Mouse (Mus musculus) splenic B cell, adult 2 months (primary cell): ENCODE results near the gene Gm11172.

Source experiments
- DNase-seq: peaks from one replicate; pipeline ENCODE4 v3.0.0-alpha.2; 2011; ENCODE audit warnings: low read depth, low spot score
- H3K27me3 ChIP-seq: 2 replicates; pipeline ENCODE4 v1.6.1; 2012; ENCODE audit warnings: mild to moderate bottlenecking, low read length, moderate library complexity, mixed read lengths; ENCODE audit not compliant: control insufficient read depth, poor library complexity, insufficient read depth, severe bottlenecking
- H3K36me3 ChIP-seq: 2 replicates; pipeline ENCODE4 v1.6.1; 2012; ENCODE audit warnings: mild to moderate bottlenecking, low read length, moderate library complexity, mixed read lengths; ENCODE audit not compliant: control insufficient read depth, poor library complexity, insufficient read depth, severe bottlenecking

The Gm11172 gene

DNA sequence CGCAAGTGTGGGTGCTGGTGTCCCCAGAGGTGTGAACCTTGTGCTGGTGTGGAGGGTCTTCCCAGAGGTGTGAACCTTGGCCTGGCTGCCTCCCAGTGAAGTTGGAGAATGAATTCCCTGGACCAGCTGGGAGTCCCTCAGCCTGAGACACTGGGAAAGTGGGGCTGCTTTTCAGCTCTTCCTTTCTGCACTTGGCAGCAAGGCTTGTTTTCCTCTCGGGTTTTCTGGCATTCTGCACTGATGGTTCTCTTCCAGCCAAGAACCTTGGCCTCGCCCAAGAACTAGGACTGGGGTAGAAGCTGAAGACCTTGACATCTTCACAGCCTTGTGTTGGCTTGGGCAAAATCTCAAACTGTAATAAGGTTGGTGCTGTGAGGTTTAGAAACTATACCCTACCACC is 48.7 kb downstream of the Gm11172 start:
- DNase-seq = no peak
- H3K36me3 ChIP-seq = no peaks in the 10 kb centered on the region
- no peaks in the 10 kb centered on the region for H3K27me3 ChIP-seq
